Mouse (Mus musculus) cerebellum, postnatal 10 days (tissue): ENCODE results near the gene Mrpl18.
"Not testable (repeated sequence)": the region's sequence is repeated elsewhere in the genome, so short reads cannot be mapped to it uniquely, and the experiment has no call there.

ENCODE experiments used
- DNase-seq, 2 experiments: peaks; one replicate each; pipeline ENCODE4 v3.0.0; 2021; ENCODE audit warnings: mixed read lengths in 2 of 2

The Mrpl18 gene

DNA sequence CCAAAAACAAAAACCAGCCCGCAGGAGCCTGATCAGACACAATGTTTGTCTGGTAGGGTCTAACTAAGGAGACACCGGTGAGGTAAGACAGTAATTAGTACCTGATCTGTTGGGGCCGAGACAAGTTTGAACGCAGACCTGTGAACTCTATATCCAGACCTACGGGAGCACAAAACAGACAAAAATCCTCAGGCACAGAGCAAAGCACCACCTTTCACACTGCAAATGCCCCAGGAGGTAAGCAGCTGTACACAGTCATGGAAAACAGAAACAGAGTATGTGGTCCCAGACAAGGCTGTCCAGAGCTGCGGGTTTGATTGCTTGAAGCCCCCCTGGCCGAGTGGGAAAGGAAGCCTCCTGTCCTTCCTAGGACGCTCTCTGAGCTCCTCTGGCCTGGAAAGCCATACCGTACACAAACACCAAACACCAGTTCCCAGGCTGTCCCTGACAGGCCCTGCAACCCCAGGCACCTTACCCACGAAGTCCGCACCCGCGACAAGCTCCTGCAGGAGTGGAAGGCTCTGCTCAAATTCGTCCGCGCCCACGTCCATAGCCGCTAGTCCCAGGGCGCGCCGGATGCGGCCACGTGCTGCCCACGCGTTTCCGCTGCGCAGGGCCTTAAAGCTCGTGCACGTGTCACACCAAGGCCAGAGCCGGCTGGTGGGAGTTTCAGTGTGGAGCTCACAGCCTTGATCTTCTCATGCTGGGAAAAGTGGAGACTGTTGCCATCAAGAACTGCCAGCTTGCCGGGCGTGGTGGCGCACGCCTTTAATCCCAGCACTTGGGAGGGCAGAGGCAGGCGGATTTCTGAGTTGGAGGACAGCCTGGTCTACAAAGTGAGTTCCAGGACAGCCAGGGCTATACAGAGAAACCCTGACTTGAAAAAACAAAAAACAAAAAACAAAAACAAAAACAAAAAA is 6.5 kb downstream of the Mrpl18 start, which contains the start of gene Pnldc1:
Gene Pnldc1 (minus strand): TSS at position 870 of the 920 bp plus-strand sequence.
- no peak for DNase-seq

DNA sequence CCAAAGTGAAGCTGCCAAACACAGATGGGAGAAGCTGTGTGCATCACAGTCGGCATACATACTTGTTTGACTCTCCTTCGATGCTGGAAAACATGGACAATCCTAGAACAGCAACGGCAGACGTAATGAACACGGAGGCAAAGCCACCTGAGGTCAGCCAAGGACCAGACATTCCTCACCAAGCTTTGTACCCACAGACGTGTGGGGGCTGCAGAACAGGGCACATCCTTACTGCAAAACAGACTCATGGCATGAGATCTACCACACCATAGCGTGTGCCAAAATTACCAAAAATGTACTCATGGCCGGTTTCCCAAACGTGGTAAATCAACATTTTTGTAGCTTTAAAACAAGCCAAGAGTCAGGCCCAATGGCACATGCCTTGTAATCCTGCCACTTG is 9.7 kb downstream of the Mrpl18 start:
- no peak for DNase-seq

- DNase-seq: no peak
Observed at GRCm38 (mm10) chr17:12905810-12906209, 10.3 kb downstream of the Mrpl18 start.

- DNase-seq: no peak
Observed at GRCm38 (mm10) chr17:12904349-12904748, 11.8 kb downstream of the Mrpl18 start.

- no peak for DNase-seq
Observed at GRCm38 (mm10) chr17:12903372-12904333, 12.5 kb downstream of the Mrpl18 start.

DNA sequence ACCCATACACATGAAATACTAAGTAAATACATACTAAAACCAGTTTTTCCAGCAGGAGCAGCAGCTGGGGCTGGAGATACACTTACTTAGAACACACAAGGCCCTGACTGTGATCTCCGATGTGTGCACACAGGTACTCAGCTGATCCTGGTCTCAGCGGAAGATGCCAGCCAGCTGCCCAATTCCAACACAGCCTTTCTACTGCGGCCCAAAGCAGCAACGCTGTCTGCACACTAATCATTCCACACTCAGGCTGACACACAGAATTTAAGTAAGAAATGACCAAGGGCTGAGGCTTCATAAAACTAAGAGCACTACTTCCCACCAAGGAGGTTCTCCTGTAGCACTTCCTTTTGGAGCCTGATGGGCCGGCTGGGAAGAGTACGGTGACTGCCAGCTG is 13.9 kb downstream of the Mrpl18 start:
- DNase-seq: no peak

GRCm38 (mm10) chr17:12898607-12899006 is 17.5 kb downstream of the Mrpl18 start:
- not testable (repeated sequence) for DNase-seq

- no peak for DNase-seq
Observed at GRCm38 (mm10) chr17:12897674-12898073, 18.5 kb downstream of the Mrpl18 start.

- no peak for DNase-seq
Observed at GRCm38 (mm10) chr17:12892033-12892432, 24.1 kb downstream of the Mrpl18 start.

- peak; percentile 74 to 80 for DNase-seq
Observed at GRCm38 (mm10) chr17:12891054-12891453, 25.1 kb downstream of the Mrpl18 start.

GRCm38 (mm10) chr17:12887021-12887775 is 28.9 kb downstream of the Mrpl18 start:
- DNase-seq: peak in 1 of 2 experiments; percentile 34

- DNase-seq: no peak
Observed at GRCm38 (mm10) chr17:12886620-12887019, 29.5 kb downstream of the Mrpl18 start.

GRCm38 (mm10) chr17:12881216-12881615 is 34.9 kb downstream of the Mrpl18 start:
- DNase-seq: no peak

DNA sequence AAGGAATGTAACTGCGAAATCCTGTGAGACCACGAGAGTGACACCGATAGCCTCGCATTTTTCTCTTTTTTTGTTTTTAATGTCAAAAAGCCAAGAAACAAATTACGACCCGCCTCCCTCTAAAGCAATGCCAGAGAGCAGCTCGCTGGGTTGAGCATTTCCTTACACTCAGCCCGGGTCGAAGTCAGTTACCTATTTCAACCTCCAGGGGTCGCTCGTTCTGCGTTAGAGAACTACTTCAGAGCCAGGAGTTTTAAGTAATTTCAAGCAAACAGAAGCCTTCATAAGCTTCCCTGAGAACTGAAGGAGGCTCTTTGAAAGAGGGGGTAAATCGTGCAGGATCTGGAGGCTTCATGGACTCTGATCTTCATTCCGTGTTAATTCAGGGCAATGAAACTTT is 36.0 kb downstream of the Mrpl18 start:
- DNase-seq: peak; percentile 88 to 92

- no peak for DNase-seq
Observed at GRCm38 (mm10) chr17:12875734-12876133, 40.4 kb downstream of the Mrpl18 start, which contains the start of gene Mrgprh. Mrgprh (plus strand) TSS chr17:12876034.

- DNase-seq: peak; percentile 37 to 55
Observed at GRCm38 (mm10) chr17:12872275-12873028, 43.7 kb downstream of the Mrpl18 start.

GRCm38 (mm10) chr17:12868640-12869039 is 47.5 kb downstream of the Mrpl18 start:
- DNase-seq: no peak

- no peak for DNase-seq
Observed at GRCm38 (mm10) chr17:12868043-12868442, 48.1 kb downstream of the Mrpl18 start, which contains the start of gene Mas1. Mas1 (minus strand) TSS chr17:12868143.

- no peak for DNase-seq
Observed at GRCm38 (mm10) chr17:12866853-12867252, 49.3 kb downstream of the Mrpl18 start.

- no peak for DNase-seq
Observed at GRCm38 (mm10) chr17:12865407-12865806, 50.7 kb downstream of the Mrpl18 start.

- DNase-seq: peak; percentile 57 to 70
Observed at GRCm38 (mm10) chr17:12864111-12864510, 52.0 kb downstream of the Mrpl18 start.
